Mouse (Mus musculus) embryo, embryonic 10.5 days (tissue): Measurements from ENCODE around the gene Dctn2.

Experiments
- DNase-seq: peaks from one replicate; pipeline ENCODE4 v3.0.0-alpha.2; 2015; ENCODE audit warnings: low spot score

The Dctn2 gene

DNA sequence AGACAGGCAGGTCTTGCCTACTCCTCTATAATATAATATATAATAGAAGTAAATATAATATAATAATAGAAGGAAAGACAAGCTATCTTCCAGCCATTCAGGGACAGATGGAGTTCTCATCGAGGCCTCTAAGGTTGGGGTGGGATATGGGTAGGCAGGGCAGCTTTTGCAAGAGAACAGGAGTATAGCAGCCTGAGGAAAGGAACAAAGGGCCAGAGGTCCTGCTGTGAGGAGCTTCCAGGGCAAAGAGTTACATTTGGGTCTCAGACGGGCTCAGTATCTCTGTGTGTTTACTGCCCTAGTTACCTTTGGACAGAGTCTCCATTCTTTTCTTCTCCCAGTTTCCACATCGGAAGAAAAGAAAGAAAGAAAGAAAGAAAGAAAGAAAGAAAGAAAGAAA lies 2.5 kb upstream of the Dctn2 start:
- DNase-seq, result no peak

GRCm38 (mm10) chr10:127264336-127264735 lies 1.8 kb upstream of the Dctn2 start:
- DNase-seq, result no peak

GRCm38 (mm10) chr10:127264971-127265370 lies 1.2 kb upstream of the Dctn2 start:
- DNase-seq, result no peak

GRCm38 (mm10) chr10:127265727-127266111 lies 449 bp upstream of the Dctn2 start:
- peak; percentile 26 for DNase-seq

GRCm38 (mm10) chr10:127267318-127267717 lies 1.1 kb downstream of the Dctn2 start:
- no peak for DNase-seq

- DNase-seq, result no peak
These were observed 2.2 kb downstream of the Dctn2 start for GRCm38 (mm10) chr10:127268401-127268800.

GRCm38 (mm10) chr10:127269036-127269435 lies 2.9 kb downstream of the Dctn2 start:
- DNase-seq, result no peak

DNA sequence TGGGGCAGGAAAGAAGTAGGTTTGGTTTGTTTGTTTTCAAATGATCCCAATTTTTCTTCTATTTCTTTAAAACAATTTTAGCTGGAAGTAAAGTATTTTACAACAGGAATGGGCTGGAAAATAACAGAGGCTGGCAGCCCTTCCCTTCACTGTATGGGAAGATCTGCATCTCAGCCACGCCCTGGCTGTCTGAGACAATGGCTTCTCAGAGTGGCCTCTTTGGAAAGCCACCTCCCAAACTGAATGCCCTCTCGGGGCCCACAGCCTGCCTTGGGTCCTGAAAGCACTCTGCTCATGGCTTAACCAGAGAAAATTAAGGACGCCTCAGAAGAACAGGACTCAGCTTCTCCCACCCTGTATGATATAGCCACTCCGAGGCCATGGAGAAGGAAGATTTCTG lies 3.7 kb downstream of the Dctn2 start:
- no peak for DNase-seq

DNA sequence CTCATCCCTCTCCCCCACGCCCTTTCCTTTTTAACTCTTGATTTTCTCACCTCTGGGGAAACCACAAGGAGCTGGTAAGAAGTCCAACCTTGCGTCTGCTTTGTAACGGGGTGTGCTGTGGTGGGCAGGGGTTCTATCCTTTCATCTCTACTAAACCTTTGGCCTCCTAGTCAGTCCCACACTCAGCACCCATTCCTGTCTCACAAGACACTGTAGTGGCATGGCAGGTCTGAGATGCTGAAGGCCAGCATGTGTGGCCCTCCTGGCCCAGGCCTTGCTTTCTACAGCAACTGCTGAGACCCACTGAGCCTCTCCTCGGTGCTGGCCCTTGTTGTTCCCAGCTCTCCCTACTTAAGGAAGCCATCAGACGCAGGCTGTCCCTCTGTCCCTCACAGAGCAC lies 6.2 kb downstream of the Dctn2 start:
- DNase-seq, result no peak

- no peak for DNase-seq
These were observed 8.3 kb downstream of the Dctn2 start for GRCm38 (mm10) chr10:127274261-127275022.

- DNase-seq, result no peak
These were observed 13.6 kb downstream of the Dctn2 start for GRCm38 (mm10) chr10:127279730-127280129.

GRCm38 (mm10) chr10:127281316-127281715 lies 15.1 kb downstream of the Dctn2 start:
- DNase-seq, result no peak

DNA sequence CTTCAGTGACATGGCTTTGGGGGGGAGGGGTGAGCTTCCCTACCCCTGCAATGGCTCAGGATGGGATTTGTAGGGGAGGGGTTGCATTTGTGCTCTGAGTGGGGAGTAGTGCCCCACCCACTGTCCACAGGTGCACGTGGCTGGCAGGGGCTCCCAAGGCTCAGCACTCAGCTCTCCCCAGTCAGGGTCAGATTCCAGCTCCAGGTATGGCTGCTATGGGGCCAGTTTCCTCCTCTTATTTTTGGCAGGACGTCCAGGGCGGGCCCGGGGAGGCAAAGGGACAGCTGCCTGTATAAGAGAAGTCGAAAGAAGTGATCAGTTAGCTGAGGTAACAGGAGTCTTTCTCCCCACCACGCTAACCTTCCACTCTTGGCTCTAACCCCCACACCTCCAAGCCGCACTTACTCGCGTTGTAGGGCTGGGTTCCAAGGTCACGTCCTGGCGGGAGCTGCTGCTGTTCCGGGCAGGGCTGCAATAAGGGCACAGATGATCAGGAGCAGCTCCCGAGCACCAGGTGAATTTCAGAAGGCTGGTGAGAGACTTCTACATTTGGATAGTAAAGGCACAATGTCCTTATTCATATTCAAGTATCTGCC lies 16.6 kb downstream of the Dctn2 start:
- no peak for DNase-seq

DNA sequence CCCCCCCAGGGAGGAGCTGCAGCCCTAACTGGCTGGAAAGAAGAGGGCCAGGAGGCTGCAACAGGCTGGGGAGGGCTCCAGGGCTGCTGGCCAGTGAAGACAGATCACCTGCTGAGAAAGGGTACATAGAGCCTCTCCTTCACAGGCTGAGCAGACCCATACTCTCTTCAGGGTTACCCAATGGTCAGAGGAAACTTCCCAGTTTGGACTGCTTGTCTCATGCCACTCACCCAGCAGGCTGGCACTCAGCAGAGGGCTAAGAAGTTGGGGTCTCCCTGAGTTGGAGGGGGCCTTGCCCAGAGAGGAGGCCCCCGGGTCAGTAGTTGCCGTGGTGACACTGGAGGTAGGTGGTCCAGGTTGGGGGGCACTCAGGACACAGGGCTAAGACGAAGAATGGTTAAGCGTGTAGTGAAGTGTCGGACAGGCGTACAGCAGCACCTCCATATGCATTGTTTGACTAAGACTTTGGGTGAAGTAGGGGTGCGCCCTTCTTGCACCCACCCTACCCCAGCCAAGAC lies 18.0 kb downstream of the Dctn2 start:
- no peak for DNase-seq

DNA sequence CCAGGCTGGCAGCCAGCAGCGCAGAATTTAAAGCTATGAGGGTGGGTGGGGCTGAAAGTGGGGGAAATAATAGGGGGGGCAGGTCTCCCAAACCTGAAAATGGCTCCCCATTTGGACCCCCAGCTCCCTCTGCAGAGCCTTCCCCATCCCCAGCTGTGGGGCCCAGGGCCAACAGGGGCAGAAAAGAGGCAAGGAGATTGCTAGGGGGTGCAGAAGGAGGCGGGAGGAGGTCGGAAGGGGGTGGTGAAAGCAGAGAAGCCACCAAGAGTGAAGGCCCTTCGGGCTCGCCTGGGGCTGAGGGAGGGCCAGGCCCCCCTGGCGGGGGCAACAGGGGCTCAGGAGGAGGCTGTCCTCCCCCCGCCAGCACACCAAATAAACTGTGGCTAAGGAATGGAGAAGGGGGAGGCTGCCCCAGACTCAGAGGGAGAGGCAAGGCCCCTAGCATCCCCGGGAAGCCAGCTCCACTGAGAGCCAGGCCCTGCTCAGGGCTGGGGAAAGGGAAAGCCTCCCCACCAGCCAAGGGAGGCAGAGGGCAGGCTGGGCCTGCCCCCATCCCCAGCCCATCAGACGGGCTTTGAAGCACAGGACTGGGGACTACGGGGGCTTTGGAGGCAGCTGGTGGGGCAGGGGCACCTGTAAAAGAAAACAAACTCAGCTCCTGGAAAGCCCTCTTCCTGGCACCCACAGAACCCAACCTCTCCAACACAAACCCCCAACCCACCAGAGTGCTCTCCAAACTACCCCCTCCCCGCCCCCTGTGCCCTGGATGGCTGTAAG lies 18.7 kb downstream of the Dctn2 start:
- no peak for DNase-seq

DNA sequence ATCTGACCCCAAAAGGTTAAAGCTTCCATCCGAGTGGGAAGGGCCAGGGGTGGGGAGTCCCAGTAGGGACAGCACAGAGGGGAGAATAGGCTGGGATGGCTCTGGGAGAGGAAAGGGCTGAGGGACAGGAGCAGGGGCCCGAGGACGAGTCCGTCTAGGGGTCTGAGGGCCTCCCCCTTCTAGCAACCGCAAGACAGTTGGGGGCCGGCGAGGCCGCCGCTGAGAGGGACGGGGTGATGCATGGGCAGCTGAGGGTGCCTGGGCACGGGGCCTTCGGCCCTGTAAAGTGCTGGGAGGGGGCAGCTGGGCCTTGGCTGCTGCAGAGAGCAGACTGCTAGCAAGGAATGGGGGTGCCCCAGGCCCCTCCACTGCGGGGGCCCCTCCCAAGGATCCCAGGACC lies 19.5 kb downstream of the Dctn2 start:
- DNase-seq, result no peak

DNA sequence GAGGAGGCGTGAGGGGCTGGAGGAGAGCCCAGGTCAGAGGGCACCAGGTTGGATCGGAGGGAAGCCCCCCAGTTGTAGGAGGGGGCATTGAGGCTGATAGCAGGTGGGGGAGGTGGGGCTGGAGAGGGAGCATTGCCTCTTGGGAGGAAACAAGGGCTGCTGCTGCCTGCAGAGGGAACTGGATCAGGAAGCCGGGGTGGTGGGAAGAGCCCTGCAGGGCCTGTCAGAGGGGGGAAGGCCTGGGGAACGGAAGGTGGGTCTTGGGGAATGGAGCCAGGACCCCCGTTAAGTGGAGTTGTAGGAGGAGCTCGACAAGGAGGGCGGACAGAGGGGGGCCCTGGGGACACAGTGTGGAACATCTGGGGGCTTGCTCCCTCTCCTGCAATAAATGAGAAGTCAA lies 20.0 kb downstream of the Dctn2 start:
- DNase-seq, result no peak

DNA sequence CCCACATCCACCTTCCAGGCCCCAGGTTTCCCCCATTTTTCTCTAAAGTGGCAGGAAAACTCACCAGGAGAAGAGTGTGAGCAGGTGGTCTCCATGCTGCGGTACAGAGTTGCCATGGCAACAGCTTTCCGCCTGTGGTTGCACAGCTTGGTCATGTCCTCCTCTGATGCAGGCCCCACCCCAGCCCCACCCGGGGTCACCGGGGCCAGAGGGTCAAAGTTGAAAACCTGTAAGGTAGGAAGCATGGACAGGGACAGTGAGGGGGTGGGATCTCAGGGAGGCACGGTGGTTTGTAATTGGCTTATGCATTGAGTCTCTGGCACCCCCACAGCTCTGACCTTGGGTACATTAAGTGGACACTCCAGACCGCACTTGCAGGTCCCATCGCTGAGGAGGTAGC lies 20.6 kb downstream of the Dctn2 start:
- peak; percentile 36 for DNase-seq

GRCm38 (mm10) chr10:127287271-127287935 lies 21.2 kb downstream of the Dctn2 start:
- no peak for DNase-seq

- DNase-seq, result no peak
These were observed 21.7 kb downstream of the Dctn2 start for GRCm38 (mm10) chr10:127287936-127288293.

DNA sequence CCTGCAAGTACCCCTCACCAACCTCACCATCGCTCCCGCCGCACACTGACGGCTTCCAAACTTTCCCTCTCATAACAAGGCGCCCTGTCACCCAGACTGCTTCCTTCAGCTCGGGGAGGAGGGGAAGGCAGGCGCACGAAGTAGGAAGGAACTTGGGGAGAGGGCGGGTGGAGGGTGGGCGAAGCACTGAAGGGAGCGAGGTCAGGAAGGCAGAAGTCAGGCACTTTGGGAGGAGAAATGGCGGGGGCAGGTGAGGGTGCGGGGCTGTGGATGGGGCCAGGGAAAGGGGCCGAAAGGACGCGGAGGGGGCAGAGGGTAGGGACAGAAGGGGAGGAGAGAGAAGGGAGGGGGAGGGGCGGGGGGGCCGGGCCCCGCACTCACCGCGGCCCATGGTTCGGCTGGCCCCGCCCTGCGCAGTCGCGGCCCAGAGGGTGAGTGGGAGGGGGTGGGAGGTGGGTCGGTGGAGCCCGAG lies 22.2 kb downstream of the Dctn2 start:
- DNase-seq, result peak; percentile 67
